Mouse (Mus musculus) liver, embryonic 14.5 days (tissue): Measurements from ENCODE around the gene Kcne2. TPM values are rescaled to one million over a fixed set of nuclear protein-coding genes. Genes with fewer than 3 reads are reported as not detected.
A peak's percentile ranks its signal among the peaks of the same experiment; 100 is the strongest.

Experiments used
- ATAC-seq: fragments of 200-750 bp; cut with Nextera tagmentation; 2 replicates; pipeline ENCODE4 v1.8.0; 2017; ENCODE audit warnings: moderate number of reproducible peaks, mild to moderate bottlenecking, moderate library complexity; ENCODE audit not compliant: insufficient read depth
- DNase-seq, 3 experiments: peaks; one replicate each; pipeline ENCODE4 v3.0.0-alpha.2; 2012 to 2013; ENCODE audit warnings: low read depth in 3 of 3, low spot score in 3 of 3
- H3K27ac ChIP-seq: fragments of 300-500 bp; sonication (generic); 2 replicates; pipeline ENCODE4 v1.5.1; 2014; ENCODE audit warnings: moderate library complexity, mild to moderate bottlenecking, control low read depth, inconsistent platforms
- H3K27me3 ChIP-seq: fragments of 300-500 bp; sonication (generic); 2 replicates; pipeline ENCODE4 v1.6.1; 2014; ENCODE audit warnings: mild to moderate bottlenecking, low read length, moderate library complexity; ENCODE audit not compliant: control insufficient read depth, insufficient read depth
- H3K36me3 ChIP-seq: fragments of 300-500 bp; sonication (generic); replicated peaks from 2 replicates; pipeline ENCODE4 v1.6.1; 2014; ENCODE audit warnings: low read depth; ENCODE audit not compliant: control insufficient read depth, insufficient read depth
- H3K4me1 ChIP-seq, 2 experiments: fragments of 200-500 bp in 1 of 2; fragments of 300-500 bp in 1 of 2; sonication (generic) in 1 of 2; replicated peaks; 2 replicates each; pipeline ENCODE4 v1.6.1; 2012 to 2014; ENCODE audit warnings: antibody characterized with exemption in 1 of 2, inconsistent platforms in 1 of 2, low read length in 1 of 2; ENCODE audit not compliant: control insufficient read depth in 2 of 2, insufficient read depth in 2 of 2
- H3K4me2 ChIP-seq: fragments of 300-500 bp; sonication (generic); 2 replicates; pipeline ENCODE4 v1.6.1; 2014; ENCODE audit warnings: low read depth, mild to moderate bottlenecking, control low read depth, moderate library complexity
- H3K4me3 ChIP-seq, 2 experiments: fragments of 200-500 bp in 1 of 2; fragments of 300-500 bp in 1 of 2; sonication (generic) in 1 of 2; 2 replicates each; pipeline ENCODE4 v1.5.1; 2012 to 2014; ENCODE audit warnings: low read depth in 2 of 2, low read length in 2 of 2, mild to moderate bottlenecking in 2 of 2, control low read depth in 1 of 2, inconsistent platforms in 1 of 2, moderate library complexity in 1 of 2; ENCODE audit not compliant: insufficient read depth in 1 of 2
- H3K9ac ChIP-seq: fragments of 300-500 bp; sonication (generic); replicated peaks from 2 replicates; pipeline ENCODE4 v1.6.1; 2014; ENCODE audit warnings: mild to moderate bottlenecking, control low read depth, moderate library complexity
- H3K9me3 ChIP-seq: fragments of 300-500 bp; sonication (generic); 2 replicates; pipeline ENCODE4 v1.6.1; 2016; ENCODE audit warnings: low read length, mixed read lengths; ENCODE audit not compliant: control insufficient read depth
- CTCF ChIP-seq: IDR thresholded peaks from 2 replicates; pipeline ENCODE4 v1.5.1; 2016; ENCODE audit warnings: antibody characterized with exemption, low read depth, control low read depth
- EP300 ChIP-seq: IDR thresholded peaks from 2 replicates; pipeline ENCODE4 v1.6.1; 2016; ENCODE audit warnings: antibody characterized with exemption, low read depth
- WGBS: fragments of 180-500 bp; shearing (Covaris S2); extraction: QIAGEN DNeasy Blood & Tissue Kit; methylation state at CpG from one replicate; pipeline ENCODE4 v1.1.7; 2014; ENCODE audit not compliant: insufficient replicate concordance; 5-methylcytosine and 5-hydroxymethylcytosine counted together
- polyA plus RNA-seq, 2 experiments: library from polyadenylated mRNA; depleted of rRNA in 1 of 2; stranded (reverse) in 1 of 2; unstranded in 1 of 2; fragments of >200 nt; fragmentation: Nextera tagmentation in 1 of 2; extraction: Ambion mirVana in 1 of 2; gene quantifications; 2 replicates each; pipeline versions ENCODE4 v1.2.1 to v1.2.3; 2012 to 2014

Gene Kcne2
- polyA plus RNA-seq, 2 experiments: not detected

GRCm38 (mm10) chr16:92295328-92295727 is 3.1 kb downstream of the Kcne2 start:
- H3K9me3 ChIP-seq: no peaks in the 10 kb centered on the region
- no peaks in the 10 kb centered on the region for H3K36me3 ChIP-seq
- WGBS: 40% methylated on average over 2 of the region's 2 CpGs
- no peak overlapping the region for H3K4me3 ChIP-seq
- DNase-seq (no peak), ATAC-seq (no peak)
- no peaks in the 10 kb centered on the region; the same call in none of the 2 replicates for H3K27me3 ChIP-seq
- H3K4me1 ChIP-seq: no peaks in the 10 kb centered on the region; a peak in 1 of 4 replicates
- no peak overlapping the region for H3K27ac ChIP-seq
- H3K4me2 ChIP-seq: no peak overlapping the region
- H3K9ac ChIP-seq: no peak overlapping the region
- no peak for TF ChIP-seq EP300
- TF ChIP-seq CTCF: no peak

- DNase-seq (peak; percentile 94 to 95 (median 95)), ATAC-seq (peak; percentile 89)
- peak within 1 kb of the TSS; percentile 68 for H3K9ac ChIP-seq
- H3K4me1 ChIP-seq: peaks cover 11 to 19% of the 10 kb centered on the region in 2 experiments
- H3K4me3 ChIP-seq: peak within 1 kb of the TSS; percentile 77 to 84
- 10% methylated on average over 32 of the region's 32 CpGs for WGBS
- peak within 1 kb of the TSS; percentile 5 for H3K27ac ChIP-seq
- H3K36me3 ChIP-seq: no peaks in the 10 kb centered on the region
- no peaks in the 10 kb centered on the region for H3K27me3 ChIP-seq
- H3K9me3 ChIP-seq: no peaks in the 10 kb centered on the region
- TF ChIP-seq EP300 (no peak), CTCF (no peak)
- H3K4me2 ChIP-seq: peak within 1 kb of the TSS; percentile 82
Observed at GRCm38 (mm10) chr16:92300649-92301411, 8.6 kb downstream of the Kcne2 start, which contains the start of gene Smim11. Smim11 (plus strand) TSS chr16:92301286.

GRCm38 (mm10) chr16:92301412-92301806 is 9.2 kb downstream of the Kcne2 start:
- no peaks in the 10 kb centered on the region for H3K27me3 ChIP-seq
- no peaks in the 10 kb centered on the region for H3K36me3 ChIP-seq
- peak overlapping the region; percentile 5 for H3K27ac ChIP-seq
- 0% methylated on average over 12 of the region's 12 CpGs for WGBS
- H3K9ac ChIP-seq: peak overlapping the region; percentile 68
- DNase-seq (no peak), ATAC-seq (peak; percentile 61)
- H3K4me1 ChIP-seq: peaks cover 11 to 19% of the 10 kb centered on the region in 2 experiments
- no peaks in the 10 kb centered on the region for H3K9me3 ChIP-seq
- peak overlapping the region; percentile 77 to 84 for H3K4me3 ChIP-seq
- TF ChIP-seq EP300 (no peak), CTCF (no peak)
- peak overlapping the region; percentile 82 for H3K4me2 ChIP-seq

GRCm38 (mm10) chr16:92301989-92302388 is 9.8 kb downstream of the Kcne2 start:
- Histone ChIP-seq H3K36me3 (no peaks in the 10 kb centered on the region), H3K27me3 (no peaks in the 10 kb centered on the region), H3K9ac (peak overlapping the region; percentile 68), H3K4me1 (peaks cover 11 to 19% of the 10 kb centered on the region in 2 experiments), H3K4me2 (peak overlapping the region; percentile 82), H3K4me3 (peak overlapping the region; percentile 77 to 84), H3K27ac (no peak overlapping the region; the same call in 1 of the 2 replicates), H3K9me3 (no peaks in the 10 kb centered on the region)
- no peak for DNase-seq
- TF ChIP-seq CTCF (no peak), EP300 (no peak)
- 33% methylated on average over 5 of the region's 5 CpGs for WGBS
- ATAC-seq: peak; percentile 17; the same call in 1 of the 2 replicates

- ATAC-seq: no peak
- DNase-seq: no peak
- Histone ChIP-seq H3K9ac (no peak overlapping the region), H3K4me2 (peak overlapping the region; percentile 82), H3K27me3 (no peaks in the 10 kb centered on the region), H3K27ac (no peak overlapping the region), H3K9me3 (no peaks in the 10 kb centered on the region), H3K36me3 (no peaks in the 10 kb centered on the region), H3K4me1 (peaks cover 11 to 19% of the 10 kb centered on the region in 2 experiments), H3K4me3 (no peak overlapping the region)
- TF ChIP-seq CTCF: no peak
- no peak for TF ChIP-seq EP300
- 52% methylated on average over 5 of the region's 5 CpGs for WGBS
Observed at GRCm38 (mm10) chr16:92302506-92302905, 10.3 kb downstream of the Kcne2 start.
